Mouse (Mus musculus) embryonic facial prominence, embryonic 10.5 days (tissue): ENCODE results near the gene Slc6a11. TPM values are rescaled to one million over a fixed set of nuclear protein-coding genes. Genes with fewer than 3 reads are reported as not detected.

Experiments
- polyA plus RNA-seq: library from polyadenylated mRNA; unstranded; fragments of >200 nt; fragmentation: Nextera tagmentation; extraction: Ambion mirVana; gene quantifications from 2 replicates; pipeline ENCODE4 v1.2.1, GENCODE M21; 2016

Gene Slc6a11
- polyA plus RNA-seq, 1 experiment from 2014 or later: 0.42 TPM

Other genes starting within 250 kb of the Slc6a11 start
- 0.92 and 1.1 TPM in 2 replicates for gene Atp2b2, start 88.6 kb upstream of the Slc6a11 start, polyA plus RNA-seq
- 1.4 and 2.4 TPM in 2 replicates for gene Slc6a1, start 151.4 kb downstream of the Slc6a11 start, polyA plus RNA-seq